Mouse (Mus musculus) spleen, adult 12 weeks (tissue): ENCODE measurements around the gene Rab21.
A peak's percentile ranks its signal among the peaks of the same experiment; 100 is the strongest.

Source experiments
- DNase-seq: peaks from one replicate; pipeline ENCODE4 v3.0.0; 2022; ENCODE audit warnings: low spot score

The Rab21 gene

DNA sequence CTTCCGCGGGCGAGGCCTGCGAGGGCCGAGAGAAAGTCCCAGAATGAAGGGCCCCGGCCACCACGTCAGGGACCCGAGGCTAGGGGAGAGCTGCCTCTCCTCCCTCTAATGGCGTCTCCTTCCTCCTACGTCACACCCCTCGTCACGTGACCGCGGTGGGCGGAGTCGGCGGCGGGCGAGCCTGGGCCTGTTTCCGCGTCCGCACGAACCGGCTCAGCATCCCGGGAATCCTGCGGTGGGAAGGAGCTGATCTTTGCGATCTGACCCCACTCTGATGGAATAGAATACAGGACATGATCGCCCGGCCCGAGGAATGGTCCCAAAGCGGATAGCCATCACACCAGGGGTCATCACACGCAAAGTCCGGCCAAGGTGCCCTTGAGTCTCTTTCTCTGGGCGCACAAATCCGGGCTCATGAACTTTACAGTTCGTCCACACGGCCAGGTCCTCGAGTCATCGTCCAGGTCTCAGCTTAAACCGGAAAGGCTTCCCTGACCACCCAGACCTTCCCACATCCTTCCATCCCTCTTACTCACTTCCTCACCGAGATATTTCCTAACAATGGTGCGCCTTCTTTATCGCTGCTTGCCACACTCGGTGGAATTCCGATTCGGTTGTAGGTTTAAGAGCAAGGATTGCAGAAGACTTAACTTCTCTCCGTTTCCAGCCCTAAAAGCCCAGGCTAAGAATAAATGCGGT lies at the start of gene Rab21:
Gene Rab21, minus strand, starts transcription at position 122 of the 699 bp plus-strand sequence.
- peak; percentile 97 for DNase-seq

DNA sequence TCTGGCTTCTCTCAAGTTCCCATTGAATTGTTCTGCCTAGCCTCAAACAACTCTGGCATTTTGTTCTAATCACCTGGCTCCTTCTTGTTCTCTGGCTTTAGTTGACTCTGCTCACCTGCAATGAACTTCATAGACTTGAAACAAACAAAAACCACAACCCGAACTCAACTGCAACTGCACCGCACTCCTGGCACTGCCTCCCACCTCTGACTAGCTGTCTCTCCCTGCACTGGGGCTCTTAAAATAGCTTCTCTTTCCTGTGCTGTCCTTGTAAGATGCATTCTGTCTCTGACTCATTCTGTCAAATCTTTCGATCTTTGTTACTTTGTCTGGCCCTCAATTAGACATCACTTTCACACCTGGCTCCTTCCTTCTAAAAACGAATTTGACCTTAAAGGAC lies 47.8 kb upstream of the Rab21 start:
- no peak for DNase-seq

DNA sequence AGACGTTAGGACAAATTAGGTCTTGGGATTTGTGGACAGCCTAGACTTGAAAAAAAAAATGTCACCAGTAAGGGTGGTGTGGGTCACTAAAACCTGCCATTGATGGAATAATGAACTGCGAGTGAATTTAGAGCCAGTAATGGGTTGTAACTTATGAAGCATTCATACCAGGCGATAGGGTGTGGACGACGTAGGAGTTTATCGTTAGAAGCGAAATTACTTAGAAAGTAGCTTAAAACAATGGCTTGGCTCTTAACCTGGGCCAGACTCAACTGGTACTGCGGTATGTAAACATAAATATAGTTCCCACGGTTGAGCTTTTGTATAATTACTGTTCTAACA lies 47.2 kb upstream of the Rab21 start:
- no peak for DNase-seq

DNA sequence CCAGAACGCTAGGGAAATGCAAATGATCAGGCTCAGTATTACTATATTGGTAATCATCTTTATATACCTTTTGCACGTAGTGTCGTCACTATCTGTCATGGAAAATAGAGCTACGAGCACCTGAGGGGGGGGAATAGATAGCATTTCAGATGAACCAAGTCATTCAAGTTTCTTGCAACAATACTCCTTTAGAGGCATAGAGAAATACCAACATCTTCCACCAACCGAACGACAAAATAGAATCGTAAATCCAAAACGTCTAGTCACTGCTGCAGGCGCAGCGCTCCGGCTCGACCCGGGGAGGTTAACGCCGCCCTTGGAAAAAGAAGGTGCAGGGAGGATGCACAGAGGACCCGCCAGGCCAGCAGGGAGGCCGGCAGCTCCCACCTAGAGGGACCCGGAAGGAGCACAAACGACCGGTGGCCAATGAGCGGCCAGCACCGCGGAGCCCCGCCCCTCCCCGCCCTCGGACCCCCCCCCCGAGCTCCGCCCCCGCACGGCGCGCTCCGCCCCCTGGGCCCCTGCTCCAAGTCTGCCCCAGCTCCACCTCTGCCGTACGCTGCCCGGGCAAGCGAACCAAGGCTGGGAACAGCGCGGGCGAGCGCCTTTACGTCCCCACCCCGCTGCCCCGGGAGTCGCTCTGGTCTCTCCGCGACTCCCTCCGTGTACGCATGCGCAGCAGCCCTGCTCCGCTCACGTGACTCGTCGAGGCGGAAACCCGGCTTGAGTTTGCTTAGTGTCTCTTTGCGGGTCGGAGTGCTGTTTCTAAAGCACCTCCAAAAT lies 46.6 kb upstream of the Rab21 start, which contains the start of gene Tmem19:
Gene Tmem19, minus strand, starts transcription at position 662 of the 783 bp plus-strand sequence.
- DNase-seq = peak; percentile 91

DNA sequence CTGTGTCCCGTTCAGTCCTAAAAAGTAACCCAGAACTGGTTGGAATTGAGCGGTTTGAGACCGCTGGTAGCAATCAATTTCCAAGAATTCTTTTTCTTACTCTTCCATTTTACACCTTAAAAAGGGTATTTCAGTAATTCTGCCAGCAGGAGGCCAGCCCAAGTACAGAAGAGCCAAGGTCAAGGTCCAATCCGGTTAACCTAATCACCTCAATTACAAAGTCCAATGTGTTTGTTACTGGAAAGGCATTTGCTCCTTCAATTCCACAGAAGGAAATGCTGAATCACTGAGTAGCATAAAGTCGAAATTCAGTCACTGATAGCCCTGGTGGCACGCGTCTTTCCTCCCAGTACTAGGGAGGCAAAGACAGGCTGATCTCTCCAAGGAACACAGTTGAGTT lies 43.7 kb upstream of the Rab21 start:
- no peak for DNase-seq

DNA sequence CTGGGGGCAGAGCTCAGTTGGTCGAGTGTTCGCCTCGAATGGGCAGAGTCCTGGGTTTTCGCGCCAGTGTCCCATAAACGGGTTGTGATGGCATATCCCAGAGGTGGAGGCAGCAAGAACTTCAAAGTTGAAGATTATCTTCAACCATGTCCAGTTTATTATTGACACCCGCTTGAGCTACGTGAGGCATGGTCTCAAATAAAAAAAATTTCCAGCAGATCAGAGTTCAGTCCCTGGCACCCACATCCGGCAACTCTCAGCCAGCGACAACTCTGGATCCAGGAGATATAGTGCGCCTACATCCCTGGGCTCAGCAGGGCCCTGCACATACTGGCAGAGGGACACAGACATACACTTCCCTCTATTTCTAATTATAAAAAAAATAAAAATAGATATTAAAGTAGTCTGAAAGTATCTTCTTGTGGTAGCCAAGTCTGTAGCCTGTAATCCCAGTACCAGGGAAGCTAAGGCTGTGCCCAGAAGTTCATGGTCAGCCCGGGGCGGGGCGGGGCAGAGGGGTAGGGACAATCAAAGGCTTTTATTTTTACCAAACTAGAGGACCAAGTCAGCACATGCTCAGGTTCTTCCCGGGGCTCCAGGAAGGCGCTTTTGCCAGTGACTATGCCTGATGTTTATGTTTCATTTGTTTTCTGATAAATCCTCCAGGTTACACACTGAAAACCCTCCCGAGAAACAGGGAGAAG lies 43.0 kb upstream of the Rab21 start:
- DNase-seq = no peak

DNA sequence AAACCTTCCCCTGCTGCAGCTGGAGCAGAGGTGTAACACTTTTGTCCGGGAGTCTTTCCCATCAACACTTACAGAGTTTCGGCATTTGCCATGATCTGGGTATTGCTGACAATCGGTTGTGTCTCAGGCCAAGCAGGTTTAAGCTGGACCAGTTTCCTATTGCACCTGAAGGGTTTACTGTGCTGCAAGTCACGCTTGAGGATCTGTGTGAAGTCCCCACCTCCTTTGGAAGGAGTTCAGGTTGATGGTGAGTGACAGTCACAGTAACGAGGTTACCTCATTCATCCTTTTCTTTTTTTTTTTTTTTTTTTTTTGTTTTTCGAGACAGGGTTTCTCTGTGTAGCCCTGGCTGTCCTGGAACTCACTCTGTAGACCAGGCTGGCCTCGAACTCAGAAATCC lies 40.7 kb upstream of the Rab21 start:
- no peak for DNase-seq

DNA sequence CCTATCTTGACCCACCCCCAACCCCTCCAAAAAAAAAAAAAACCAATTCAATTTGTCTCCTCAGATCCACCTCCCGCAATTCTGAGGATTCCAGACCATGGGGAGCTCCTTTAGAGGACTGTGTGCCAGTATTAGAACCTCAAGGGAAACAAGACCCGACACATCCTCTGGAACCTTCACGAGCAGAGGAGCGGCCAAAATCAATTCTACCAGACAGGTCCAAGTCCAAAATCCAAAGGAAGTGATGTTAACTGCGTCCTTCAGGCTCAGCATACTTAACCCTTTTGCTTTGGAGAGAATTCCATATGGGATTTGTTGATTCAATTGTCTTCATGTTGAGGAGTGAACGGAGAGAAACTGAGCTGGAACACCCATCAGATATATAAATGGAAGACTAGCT lies 39.6 kb upstream of the Rab21 start:
- DNase-seq = no peak

DNA sequence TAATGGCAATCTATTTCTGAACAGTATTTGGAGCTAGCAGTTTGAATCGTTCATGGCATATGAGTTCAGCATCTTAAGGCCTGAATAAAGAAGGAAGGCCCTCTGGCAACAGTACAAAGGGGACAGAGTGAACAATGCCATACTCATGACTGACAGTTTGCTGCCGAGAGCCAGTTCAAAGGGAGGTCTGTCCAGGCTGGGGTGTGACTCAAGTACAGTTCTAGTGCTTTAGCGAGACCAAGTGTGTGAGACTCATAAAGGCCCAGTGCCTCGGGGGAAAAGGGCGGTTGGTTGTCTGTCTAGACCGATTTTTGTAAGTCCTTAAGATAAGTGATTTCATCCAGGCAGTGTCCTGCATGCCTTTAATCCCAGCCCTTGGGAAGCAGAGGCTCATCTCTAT lies 39.2 kb upstream of the Rab21 start:
- no peak for DNase-seq

DNA sequence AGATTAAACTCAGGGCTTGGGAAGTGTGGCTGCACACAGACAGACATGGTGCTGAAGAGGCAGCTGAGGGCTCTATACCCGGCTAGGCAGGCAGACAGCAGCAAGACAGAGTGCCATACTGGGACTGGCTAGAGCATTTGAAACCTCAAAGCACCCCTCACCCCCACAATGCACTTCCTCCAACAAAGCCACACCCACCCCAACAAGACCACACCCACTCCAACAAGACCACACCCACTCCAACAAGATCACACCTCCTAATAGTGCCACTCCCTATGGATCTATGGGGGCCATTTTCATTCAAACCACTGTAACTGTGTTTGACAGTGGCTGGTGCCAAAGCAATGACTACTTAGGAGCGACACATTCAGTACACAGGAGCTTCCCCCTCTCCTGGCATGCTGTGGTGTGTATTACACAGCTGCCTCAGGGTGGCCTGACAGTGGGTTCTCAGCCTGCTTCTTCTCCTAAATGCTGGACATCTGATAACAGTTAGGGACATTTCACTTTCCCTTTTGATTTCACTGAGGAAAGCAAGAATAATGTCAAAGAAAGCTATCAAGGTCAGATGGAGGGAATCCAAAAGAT lies 35.5 kb upstream of the Rab21 start:
- DNase-seq = no peak

DNA sequence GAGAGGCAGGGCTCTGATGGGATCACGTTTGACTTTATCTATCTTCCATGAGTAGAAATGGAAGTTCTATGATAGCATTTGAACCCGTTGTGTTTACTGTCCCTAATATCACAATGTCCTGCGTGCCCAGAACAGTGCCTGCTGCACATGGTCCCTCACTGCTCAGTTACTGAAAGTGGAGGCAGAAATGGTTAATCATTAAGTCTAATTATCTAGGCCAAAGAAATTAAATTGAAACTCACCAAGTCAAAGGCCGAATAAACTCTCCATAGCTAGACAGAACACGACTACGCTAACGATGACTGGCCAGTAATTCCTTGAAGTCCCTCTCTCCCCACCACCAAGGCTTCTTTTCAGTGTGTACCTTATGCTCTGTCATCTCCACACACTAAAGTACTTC lies 34.1 kb upstream of the Rab21 start:
- DNase-seq = no peak

DNA sequence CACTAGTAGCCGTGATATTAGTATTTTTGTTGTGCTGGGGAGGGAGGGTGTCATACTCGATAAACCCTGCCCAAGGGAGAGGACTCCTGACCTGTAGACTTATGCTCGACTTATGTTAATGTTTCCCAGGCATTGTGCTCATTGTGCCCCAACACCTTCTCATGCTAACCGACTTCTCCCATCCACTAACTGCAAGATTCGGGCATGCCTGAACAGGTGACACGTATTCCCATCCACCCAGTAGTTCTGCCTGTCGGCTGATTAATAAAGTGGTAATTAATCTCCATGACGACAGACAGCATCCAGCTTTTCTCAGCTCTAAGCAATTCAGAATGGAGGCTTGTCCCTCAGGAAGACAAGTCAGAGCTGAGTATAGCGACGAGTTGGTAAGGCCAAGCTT lies 33.6 kb upstream of the Rab21 start:
- DNase-seq = no peak

DNA sequence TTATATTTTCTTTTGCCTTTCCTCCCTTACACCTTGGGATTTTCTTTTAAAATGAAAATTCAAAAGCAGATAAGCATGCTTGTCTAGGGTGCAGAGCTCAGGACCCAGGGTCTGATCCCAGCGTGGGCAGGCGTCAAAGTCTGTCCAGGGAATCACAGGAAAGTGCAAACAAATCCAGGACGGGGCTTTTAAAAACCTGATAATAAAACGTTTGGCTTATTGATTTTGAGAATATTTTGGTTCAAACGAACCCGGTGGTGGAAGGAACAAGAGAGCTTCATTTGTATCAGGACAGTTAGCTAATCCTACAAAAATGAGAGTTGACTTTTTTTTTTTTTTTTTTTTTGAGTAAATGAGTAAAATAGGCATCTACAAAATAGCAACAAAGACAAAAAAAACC lies 32.7 kb upstream of the Rab21 start:
- no peak for DNase-seq

DNA sequence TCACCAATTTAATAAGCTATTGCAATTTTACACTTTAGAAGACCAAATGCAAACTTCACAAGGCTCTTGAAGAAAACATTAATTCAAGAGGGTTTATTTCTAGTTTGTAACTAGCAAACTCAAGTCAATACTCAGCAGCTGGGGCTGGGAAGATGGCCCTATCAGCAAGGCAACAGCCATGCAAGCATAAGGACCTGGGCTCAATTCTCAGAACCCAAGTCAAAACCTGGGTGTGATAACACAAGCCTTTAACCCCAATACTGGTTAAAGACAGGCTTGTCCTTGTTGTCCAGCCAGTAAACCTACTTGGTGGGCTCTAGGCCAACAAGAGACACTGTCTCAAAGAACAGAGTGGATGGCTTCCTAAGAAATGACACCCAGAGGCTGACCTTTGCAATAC lies 31.1 kb upstream of the Rab21 start:
- DNase-seq = no peak

DNA sequence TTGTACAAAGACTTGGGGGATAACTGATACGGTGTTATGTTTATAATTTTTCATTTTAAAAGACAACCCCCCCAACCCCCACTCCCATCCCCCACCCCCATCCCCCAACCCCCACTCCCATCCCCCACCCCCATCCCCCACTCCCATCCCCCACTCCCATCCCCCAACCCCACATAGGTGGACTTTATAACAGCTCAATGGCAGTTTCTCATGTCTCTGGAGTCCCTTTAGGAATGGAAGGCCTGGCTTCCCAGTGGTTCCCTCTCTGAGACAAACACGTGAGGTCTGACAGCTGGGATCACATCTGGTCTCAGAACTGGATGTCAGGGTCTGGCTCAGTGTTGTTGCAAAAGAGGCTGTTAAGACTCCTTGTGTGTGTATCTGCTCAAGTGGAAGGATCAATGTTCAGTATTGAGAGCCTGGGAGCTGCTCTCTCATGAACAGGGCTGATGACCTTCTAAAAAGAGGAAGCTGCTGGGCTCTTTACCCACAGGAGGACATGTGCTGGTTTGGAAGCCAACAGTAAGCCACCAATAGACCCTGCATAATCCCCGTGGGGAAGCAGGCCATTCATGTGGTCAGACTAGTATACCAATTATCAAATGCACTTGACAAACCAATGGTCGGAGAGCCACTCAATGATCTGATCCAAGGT lies 27.5 kb upstream of the Rab21 start:
- DNase-seq = no peak

DNA sequence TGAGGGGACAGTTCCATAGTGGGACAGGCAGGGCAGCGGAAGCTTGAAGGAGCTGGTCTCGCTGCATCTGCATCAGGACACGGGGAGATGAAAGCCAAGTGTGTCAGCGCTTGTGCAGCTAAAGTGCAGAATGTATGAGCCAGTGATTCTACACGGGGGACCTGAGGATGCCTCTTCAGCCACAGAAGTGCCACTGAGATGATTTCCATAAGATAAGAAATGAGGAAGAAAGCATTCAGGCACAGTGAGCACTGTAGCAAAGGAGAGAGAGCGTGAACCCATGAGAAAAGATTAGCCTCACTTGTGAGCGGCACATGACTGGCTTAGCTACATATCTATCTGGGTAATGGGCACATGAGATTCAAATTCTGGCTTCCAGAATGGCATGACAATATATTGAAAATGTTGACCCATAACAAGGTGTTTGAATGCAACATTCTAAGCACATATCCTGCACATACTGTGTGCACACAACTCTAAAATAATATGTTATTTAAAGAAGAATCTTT lies 24.5 kb upstream of the Rab21 start:
- no peak for DNase-seq

DNA sequence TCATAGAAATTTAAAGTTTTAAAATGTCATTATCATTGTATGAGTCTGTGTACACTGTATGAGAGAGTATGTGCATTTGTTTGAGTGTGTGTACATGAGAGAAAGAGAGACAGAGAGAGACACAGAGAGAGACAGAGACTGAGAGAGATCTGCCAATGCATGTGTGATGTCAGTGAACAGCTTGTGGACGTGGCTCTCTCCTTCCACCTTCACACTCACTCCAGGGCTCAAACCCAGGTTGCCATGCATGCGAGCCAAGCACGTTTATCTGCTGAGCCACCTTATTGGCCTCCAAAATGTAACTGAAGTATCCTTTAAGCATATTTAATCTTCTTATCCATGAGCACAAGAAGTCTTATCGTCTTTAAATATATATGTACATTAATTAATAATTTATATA lies 21.5 kb upstream of the Rab21 start:
- DNase-seq = no peak

DNA sequence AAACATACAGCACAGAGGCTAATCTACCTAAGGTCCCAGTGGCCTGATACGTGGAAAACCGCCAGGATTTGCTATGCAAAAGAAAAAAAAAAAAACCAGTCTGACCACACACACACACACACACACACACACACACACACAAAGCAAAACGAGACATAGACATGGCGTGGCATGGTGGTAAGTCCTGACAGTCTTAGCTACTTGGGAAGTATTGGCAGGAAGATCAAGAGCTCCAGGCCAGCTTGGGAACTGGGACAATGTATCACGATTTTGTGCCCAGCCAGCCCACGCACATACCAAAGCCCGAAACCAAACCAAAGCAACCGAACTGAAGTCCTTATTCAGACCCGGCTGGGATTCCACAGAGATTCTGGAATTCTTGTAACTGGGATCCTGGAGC lies 18.1 kb upstream of the Rab21 start:
- DNase-seq = no peak

DNA sequence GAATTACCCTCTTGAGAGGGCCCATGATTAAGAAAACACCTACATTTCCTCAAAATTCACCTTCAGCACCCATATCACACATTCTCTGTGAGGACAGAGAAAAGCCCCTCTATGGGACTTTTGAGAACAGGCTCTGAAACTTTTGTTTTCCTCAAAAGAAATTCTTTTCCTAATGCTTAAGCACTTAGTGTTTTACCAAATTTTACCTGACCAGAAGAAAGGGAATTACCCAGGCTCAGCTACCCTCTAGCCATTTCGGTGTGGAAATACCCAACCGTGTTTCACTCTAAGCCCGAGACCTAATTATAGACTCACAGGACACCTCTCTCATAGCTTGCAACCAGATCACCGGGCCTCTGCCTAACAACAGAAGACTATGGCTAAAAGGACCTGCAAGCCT lies 17.6 kb upstream of the Rab21 start:
- no peak for DNase-seq

DNA sequence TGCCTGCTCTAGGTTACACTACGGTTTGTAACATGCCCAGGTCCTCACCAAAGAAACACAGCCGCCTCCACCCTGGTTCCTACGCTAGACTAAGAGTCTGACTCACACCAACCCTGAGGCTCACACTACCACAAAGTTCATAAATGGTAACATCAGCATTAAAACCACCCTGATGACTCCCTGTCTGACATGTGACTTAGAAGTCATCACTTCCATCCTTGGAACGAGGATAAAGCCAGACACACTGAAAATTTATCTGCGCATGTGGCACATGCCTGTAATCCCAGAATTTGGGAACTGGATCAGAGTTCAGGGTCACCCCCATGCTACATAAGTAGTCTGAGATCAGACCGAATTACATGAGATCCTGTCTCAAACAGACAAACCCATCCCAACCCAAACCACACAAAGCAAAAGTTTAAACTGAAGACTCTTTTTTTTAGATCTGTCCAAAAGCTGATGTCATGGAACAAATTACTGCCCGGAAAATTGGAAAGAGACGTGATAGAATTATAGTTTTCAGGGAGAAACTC lies 17.1 kb upstream of the Rab21 start:
- DNase-seq = no peak

DNA sequence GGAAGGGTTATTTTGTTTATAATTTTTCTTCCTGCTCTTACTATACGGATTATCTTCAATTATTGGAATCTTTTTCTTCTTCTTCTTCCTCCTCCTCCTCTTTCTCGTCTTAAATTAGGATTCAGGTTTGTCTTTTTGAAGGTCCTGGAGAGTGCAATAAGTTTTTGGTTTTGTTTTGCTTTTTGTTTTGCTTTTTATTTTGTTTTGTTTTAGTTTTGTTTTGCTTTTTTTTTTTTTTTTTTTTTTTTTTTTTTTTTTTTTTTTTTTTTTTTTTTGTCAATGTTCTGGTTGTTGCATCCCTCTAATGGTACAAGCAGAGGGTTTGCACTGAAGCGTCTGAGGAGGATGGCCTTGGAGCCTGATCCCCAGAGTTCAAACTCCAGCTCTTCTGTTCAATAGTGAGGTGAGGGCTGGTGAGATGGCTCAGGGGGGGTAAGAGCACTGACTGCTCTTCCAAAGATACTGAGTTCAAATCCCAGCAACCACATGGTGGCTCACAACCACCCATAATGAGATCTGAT lies 13.7 kb upstream of the Rab21 start:
- no peak for DNase-seq

DNA sequence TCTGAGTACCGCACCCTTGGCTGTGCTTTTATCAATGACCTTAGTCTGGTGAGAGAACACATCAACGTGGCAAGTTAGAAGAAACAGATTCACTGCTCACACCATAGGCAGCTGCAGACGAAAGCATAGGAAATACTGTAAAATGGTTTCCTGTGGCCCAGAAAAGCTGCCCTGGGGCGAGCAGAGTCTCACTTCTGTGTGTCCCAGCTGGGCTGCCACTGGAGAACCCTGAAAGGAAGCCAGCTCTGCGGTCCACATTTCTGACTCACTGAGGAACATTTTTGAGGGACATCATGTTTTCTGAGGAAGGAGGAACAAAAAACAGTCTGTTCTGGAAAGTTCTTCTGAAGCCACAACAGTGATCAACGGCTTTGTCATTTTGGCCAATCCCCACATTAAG lies 13.1 kb upstream of the Rab21 start:
- no peak for DNase-seq
